Mouse (Mus musculus): ENCODE measurements around the gene Baz1a. TPM values are rescaled to one million over a fixed set of nuclear protein-coding genes. Genes with fewer than 3 reads are reported as not detected.

The Baz1a gene
- polyA plus RNA-seq, 1 experiment from 2014 or later, result 21.6 TPM

- no peaks in the 10 kb centered on the region for H3K27me3 ChIP-seq
- peak within 1 kb of the TSS; percentile 92 for H3K9ac ChIP-seq
- H3K4me3 ChIP-seq, result peak within 1 kb of the TSS; percentile 85
- peak within 1 kb of the TSS; percentile 88 for H3K4me2 ChIP-seq (replicated peaks)
- H3K36me3 ChIP-seq, result no peaks in the 10 kb centered on the region
- H3K9me3 ChIP-seq, result no peaks in the 10 kb centered on the region
- peak within 1 kb of the TSS; percentile 87 for H3K27ac ChIP-seq
- peak; percentile 60 for ATAC-seq (ENCODE audit: low FRiP score, low read depth)
- under 1% methylated on average over 57 of the region's 60 CpGs for WGBS
- peaks cover 9% of the 10 kb centered on the region for H3K4me1 ChIP-seq
These were observed 28.0 kb downstream of the Baz1a start, which contains the start of gene Gm20403 for GRCm38 (mm10) chr12:54986052-54986717. Gm20403 (minus strand) TSS chr12:54986529.

- peak overlapping the region; percentile 87 for H3K27ac ChIP-seq
- peak overlapping the region; percentile 85 for H3K4me3 ChIP-seq
- ATAC-seq (ENCODE audit: low FRiP score, low read depth), result peak; percentile 52
- no peaks in the 10 kb centered on the region for H3K9me3 ChIP-seq
- H3K36me3 ChIP-seq, result peaks cover under 1% of the 10 kb centered on the region; the same call in 1 of the 2 replicates
- peak overlapping the region; percentile 92 for H3K9ac ChIP-seq
- peak overlapping the region; percentile 88 for H3K4me2 ChIP-seq (replicated peaks)
- peaks cover 9% of the 10 kb centered on the region for H3K4me1 ChIP-seq
- under 1% methylated on average over 88 of the region's 117 CpGs for WGBS
- H3K27me3 ChIP-seq, result no peaks in the 10 kb centered on the region
These were observed 28.7 kb downstream of the Baz1a start for GRCm38 (mm10) chr12:54985257-54986051.

- ATAC-seq (ENCODE audit: low FRiP score, low read depth), result peak; percentile 62
- WGBS, result under 1% methylated on average over 42 of the region's 42 CpGs
These were observed 29.4 kb downstream of the Baz1a start for GRCm38 (mm10) chr12:54984701-54985256.

GRCm38 (mm10) chr12:54982935-54983715, 31.0 kb downstream of the Baz1a start:
- no peak overlapping the region for H3K4me3 ChIP-seq
- H3K27ac ChIP-seq, result no peak overlapping the region
- H3K4me2 ChIP-seq (replicated peaks), result no peak overlapping the region
- H3K36me3 ChIP-seq, result peaks cover 6% of the 10 kb centered on the region
- H3K9ac ChIP-seq, result no peak overlapping the region
- H3K4me1 ChIP-seq, result peaks cover 9% of the 10 kb centered on the region
- H3K9me3 ChIP-seq, result no peaks in the 10 kb centered on the region
- no peak for ATAC-seq (ENCODE audit: low FRiP score, low read depth)
- H3K27me3 ChIP-seq, result no peaks in the 10 kb centered on the region
- WGBS, result 80% methylated on average over 7 of the region's 7 CpGs

More at GRCm38 (mm10) chr12:54984701-54985256, 29.4 kb downstream of the Baz1a start:
- peaks cover 6% of the 10 kb centered on the region for H3K36me3 ChIP-seq
- H3K27me3 ChIP-seq, result no peaks in the 10 kb centered on the region
- H3K27ac ChIP-seq, result peak overlapping the region; percentile 87
- peak overlapping the region; percentile 92 for H3K9ac ChIP-seq
- peaks cover 9% of the 10 kb centered on the region for H3K4me1 ChIP-seq
- H3K9me3 ChIP-seq, result no peaks in the 10 kb centered on the region
- peak overlapping the region; percentile 85 for H3K4me3 ChIP-seq
- H3K4me2 ChIP-seq (replicated peaks), result peak overlapping the region; percentile 88

GRCm38 (mm10) chr12:54981962-54982361, 32.2 kb downstream of the Baz1a start:
- H3K9ac ChIP-seq, result no peak overlapping the region
- no peaks in the 10 kb centered on the region for H3K27me3 ChIP-seq
- peaks cover 6% of the 10 kb centered on the region for H3K36me3 ChIP-seq
- H3K27ac ChIP-seq, result no peak overlapping the region
- H3K9me3 ChIP-seq, result no peaks in the 10 kb centered on the region
- WGBS, result 81% methylated on average over 6 of the region's 6 CpGs
- no peak for ATAC-seq (ENCODE audit: low FRiP score, low read depth)
- H3K4me2 ChIP-seq (replicated peaks), result no peak overlapping the region
- no peak overlapping the region for H3K4me3 ChIP-seq
- H3K4me1 ChIP-seq, result peaks cover 9% of the 10 kb centered on the region

GRCm38 (mm10) chr12:54980939-54981338, 33.2 kb downstream of the Baz1a start:
- Histone ChIP-seq H3K4me3 (no peak overlapping the region), H3K27me3 (no peaks in the 10 kb centered on the region), H3K9ac (no peak overlapping the region), H3K27ac (no peak overlapping the region), H3K4me1 (peaks cover 16% of the 10 kb centered on the region), H3K9me3 (no peaks in the 10 kb centered on the region), H3K36me3 (peaks cover 6% of the 10 kb centered on the region), H3K4me2 (replicated peaks) (no peak overlapping the region)
- 92% methylated on average over 5 of the region's 5 CpGs for WGBS
- no peak for ATAC-seq (ENCODE audit: low FRiP score, low read depth)

- WGBS, result 78% methylated on average over 6 of the region's 6 CpGs
- H3K27me3 ChIP-seq, result no peaks in the 10 kb centered on the region
- H3K27ac ChIP-seq, result no peak overlapping the region
These were observed 33.6 kb downstream of the Baz1a start for GRCm38 (mm10) chr12:54980532-54980931.

GRCm38 (mm10) chr12:54969033-54969432, 45.1 kb downstream of the Baz1a start:
- no peaks in the 10 kb centered on the region for H3K27me3 ChIP-seq
- no peak for ATAC-seq (ENCODE audit: low FRiP score, low read depth)
- H3K4me2 ChIP-seq (replicated peaks), result no peak overlapping the region
- H3K9me3 ChIP-seq, result no peaks in the 10 kb centered on the region
- H3K4me1 ChIP-seq, result no peaks in the 10 kb centered on the region
- 78% methylated on average over 3 of the region's 3 CpGs for WGBS
- H3K4me3 ChIP-seq, result no peak overlapping the region
- no peak overlapping the region for H3K27ac ChIP-seq
- H3K36me3 ChIP-seq, result peaks cover 37% of the 10 kb centered on the region
- no peak overlapping the region for H3K9ac ChIP-seq

More at GRCm38 (mm10) chr12:54980532-54980931, 33.6 kb downstream of the Baz1a start:
- H3K4me2 ChIP-seq (replicated peaks), result no peak overlapping the region
- H3K4me3 ChIP-seq, result no peak overlapping the region
- peaks cover 19% of the 10 kb centered on the region for H3K4me1 ChIP-seq
- H3K36me3 ChIP-seq, result peaks cover 6% of the 10 kb centered on the region
- ATAC-seq (ENCODE audit: low FRiP score, low read depth), result no peak
- H3K9ac ChIP-seq, result no peak overlapping the region
- no peaks in the 10 kb centered on the region for H3K9me3 ChIP-seq

GRCm38 (mm10) chr12:54965532-54966160, 48.5 kb downstream of the Baz1a start:
- Histone ChIP-seq H3K4me2 (replicated peaks) (no peak overlapping the region), H3K9me3 (no peaks in the 10 kb centered on the region), H3K9ac (no peak overlapping the region), H3K4me3 (no peak overlapping the region), H3K36me3 (peaks cover 26% of the 10 kb centered on the region), H3K27ac (no peak overlapping the region), H3K4me1 (no peaks in the 10 kb centered on the region), H3K27me3 (no peaks in the 10 kb centered on the region)
- whole genome bisulfite sequencing, result 98% methylated on average over 4 of the region's 4 CpGs
- no peak for ATAC-seq (ENCODE audit: low FRiP score, low read depth)

- peaks cover 15% of the 10 kb centered on the region for H3K36me3 ChIP-seq
- no peaks in the 10 kb centered on the region for H3K27me3 ChIP-seq
- WGBS, result 77% methylated on average over 2 of the region's 2 CpGs
- no peak overlapping the region for H3K4me3 ChIP-seq
- no peaks in the 10 kb centered on the region for H3K9me3 ChIP-seq
- no peak overlapping the region for H3K27ac ChIP-seq
- no peak overlapping the region for H3K9ac ChIP-seq
- no peaks in the 10 kb centered on the region for H3K4me1 ChIP-seq
- ATAC-seq (ENCODE audit: low FRiP score, low read depth), result no peak
- H3K4me2 ChIP-seq (replicated peaks), result no peak overlapping the region
These were observed 54.6 kb downstream of the Baz1a start for GRCm38 (mm10) chr12:54959569-54959968.

GRCm38 (mm10) chr12:54956974-54957373, 57.2 kb downstream of the Baz1a start:
- Histone ChIP-seq H3K4me1 (no peaks in the 10 kb centered on the region), H3K4me3 (no peak overlapping the region), H3K9me3 (no peaks in the 10 kb centered on the region), H3K36me3 (peaks cover 16% of the 10 kb centered on the region), H3K27me3 (no peaks in the 10 kb centered on the region), H3K4me2 (replicated peaks) (no peak overlapping the region), H3K9ac (no peak overlapping the region), H3K27ac (no peak overlapping the region)
- ATAC-seq (ENCODE audit: low FRiP score, low read depth), result no peak
- 86% methylated on average over 2 of the region's 2 CpGs for WGBS
